Mouse (Mus musculus) embryonic fibroblast, embryonic 13.5 days (primary cell): ENCODE results near the gene Gm20708.

Source experiments
- CTCF ChIP-seq: IDR thresholded peaks from 2 replicates; pipeline ENCODE4 v1.5.1; 2011; ENCODE audit warnings: mild to moderate bottlenecking, control low read depth, low read length, moderate library complexity, borderline replicate concordance; ENCODE audit not compliant: insufficient read depth
- POLR2A ChIP-seq: IDR thresholded peaks from 2 replicates; pipeline ENCODE4 v1.6.1; 2011; ENCODE audit warnings: low read depth, mild to moderate bottlenecking, control low read depth, low read length, moderate library complexity

- TF ChIP-seq CTCF (peak; percentile 96), POLR2A (no peak)
Measured at GRCm38 (mm10) chr11:117870688-117871365, 61.4 kb downstream of the Gm20708 start.
